Mouse (Mus musculus) midbrain, embryonic 14.5 days (tissue): Measurements from ENCODE around the gene Casz1. TPM values are rescaled to one million over a fixed set of nuclear protein-coding genes. Genes with fewer than 3 reads are reported as not detected.
A peak's percentile ranks its signal among the peaks of the same experiment; 100 is the strongest.

Experiments
- ATAC-seq: fragments of 200-750 bp; cut with Nextera tagmentation; 2 replicates; pipeline ENCODE4 v1.8.0; 2017; ENCODE audit warnings: moderate number of reproducible peaks, moderate library complexity; ENCODE audit not compliant: low FRiP score, low TSS enrichment
- DNase-seq: peaks from one replicate; pipeline ENCODE4 v3.0.0-alpha.2; 2015
- H3K27ac ChIP-seq: fragments of 300-500 bp; sonication (generic); replicated peaks from 2 replicates; pipeline ENCODE4 v1.5.1; 2014; ENCODE audit warnings: mild to moderate bottlenecking, low read depth, low read length, moderate library complexity
- H3K27me3 ChIP-seq: fragments of 300-500 bp; sonication (generic); 2 replicates; pipeline ENCODE4 v1.6.1; 2014; ENCODE audit warnings: low read length, control low read depth, mixed read lengths; ENCODE audit not compliant: control insufficient read depth, insufficient read depth
- H3K36me3 ChIP-seq: fragments of 300-500 bp; sonication (generic); 2 replicates; pipeline ENCODE4 v1.6.1; 2014; ENCODE audit warnings: low read length, control low read depth; ENCODE audit not compliant: control insufficient read depth, insufficient read depth
- H3K4me1 ChIP-seq: fragments of 300-500 bp; sonication (generic); 2 replicates; pipeline ENCODE4 v1.6.1; 2014; ENCODE audit warnings: mild to moderate bottlenecking, antibody characterized with exemption, low read length, control low read depth; ENCODE audit not compliant: control insufficient read depth, insufficient read depth
- H3K4me2 ChIP-seq: fragments of 300-500 bp; sonication (generic); 2 replicates; pipeline ENCODE4 v1.6.1; 2014; ENCODE audit warnings: mild to moderate bottlenecking, low read length, moderate library complexity
- H3K4me3 ChIP-seq: fragments of 300-500 bp; sonication (generic); replicated peaks from 2 replicates; pipeline ENCODE4 v1.5.1; 2014; ENCODE audit warnings: low read depth, low read length
- H3K9ac ChIP-seq: fragments of 300-500 bp; sonication (generic); replicated peaks from 2 replicates; pipeline ENCODE4 v1.6.1; 2014; ENCODE audit warnings: mild to moderate bottlenecking, low read length, moderate library complexity
- H3K9me3 ChIP-seq: fragments of 300-500 bp; sonication (generic); 2 replicates; pipeline ENCODE4 v1.6.1; 2016; ENCODE audit warnings: low read length, control low read depth, mixed read lengths; ENCODE audit not compliant: control insufficient read depth
- whole genome bisulfite sequencing: fragments of 180-500 bp; shearing (Covaris S2); extraction: QIAGEN DNeasy Blood & Tissue Kit; methylation state at CpG from one replicate; pipeline ENCODE4 v1.1.7; 2014; 5-methylcytosine and 5-hydroxymethylcytosine counted together
- polyA plus RNA-seq: library from polyadenylated mRNA; unstranded; fragments of >200 nt; fragmentation: Nextera tagmentation; extraction: Ambion mirVana; gene quantifications from 2 replicates; pipeline ENCODE4 v1.2.1, GENCODE M21; 2014

Gene Casz1
- polyA plus RNA-seq, 1 experiment from 2014 or later: 3.1 TPM

GRCm38 (mm10) chr4:148844921-148845320 lies 40.7 kb downstream of the Casz1 start:
- 11% methylated on average over 7 of the region's 7 CpGs for WGBS
- Histone ChIP-seq H3K4me1 (peaks cover 14% of the 10 kb centered on the region), H3K27ac (no peak overlapping the region), H3K4me2 (no peak overlapping the region), H3K27me3 (peaks cover 3% of the 10 kb centered on the region), H3K36me3 (no peaks in the 10 kb centered on the region), H3K9me3 (no peaks in the 10 kb centered on the region), H3K4me3 (no peak overlapping the region), H3K9ac (no peak overlapping the region)
- DNase-seq: peak; percentile 54
- ATAC-seq: no peak

GRCm38 (mm10) chr4:148846203-148846602 lies 42.0 kb downstream of the Casz1 start:
- Histone ChIP-seq H3K9ac (no peak overlapping the region), H3K4me1 (peaks cover 14% of the 10 kb centered on the region), H3K36me3 (no peaks in the 10 kb centered on the region), H3K4me2 (no peak overlapping the region), H3K27ac (no peak overlapping the region), H3K9me3 (no peaks in the 10 kb centered on the region), H3K4me3 (no peak overlapping the region), H3K27me3 (peaks cover 3% of the 10 kb centered on the region)
- ATAC-seq (peak; percentile 21; the same call in 1 of the 2 replicates), DNase-seq (no peak)
- 59% methylated on average over 8 of the region's 9 CpGs for WGBS

- Histone ChIP-seq H3K4me2 (no peak overlapping the region), H3K9me3 (no peaks in the 10 kb centered on the region)
- 65% methylated on average over 11 of the region's 11 CpGs for WGBS
These were observed 42.5 kb downstream of the Casz1 start for GRCm38 (mm10) chr4:148846724-148847123.

GRCm38 (mm10) chr4:148847636-148848035 lies 43.4 kb downstream of the Casz1 start:
- no peak for ATAC-seq
- 76% methylated on average over 9 of the region's 9 CpGs for WGBS

More at GRCm38 (mm10) chr4:148846724-148847123, 42.5 kb downstream of the Casz1 start:
- peaks cover 3% of the 10 kb centered on the region for H3K27me3 ChIP-seq
- ATAC-seq: no peak
- H3K4me1 ChIP-seq: peaks cover 15% of the 10 kb centered on the region
- H3K36me3 ChIP-seq: no peaks in the 10 kb centered on the region
- DNase-seq: no peak
- no peak overlapping the region for H3K4me3 ChIP-seq
- H3K9ac ChIP-seq: no peak overlapping the region
- no peak overlapping the region for H3K27ac ChIP-seq

GRCm38 (mm10) chr4:148849437-148849836 lies 45.2 kb downstream of the Casz1 start:
- no peak overlapping the region for H3K27ac ChIP-seq
- no peaks in the 10 kb centered on the region for H3K36me3 ChIP-seq
- H3K4me1 ChIP-seq: peaks cover 24% of the 10 kb centered on the region
- H3K27me3 ChIP-seq: peaks cover 6% of the 10 kb centered on the region; the same call in 1 of the 2 replicates
- H3K4me2 ChIP-seq: no peak overlapping the region
- H3K9ac ChIP-seq: no peak overlapping the region
- DNase-seq (no peak), ATAC-seq (no peak)
- 79% methylated on average over 6 of the region's 6 CpGs for WGBS
- no peaks in the 10 kb centered on the region for H3K9me3 ChIP-seq
- H3K4me3 ChIP-seq: no peak overlapping the region

More at GRCm38 (mm10) chr4:148847636-148848035, 43.4 kb downstream of the Casz1 start:
- H3K9ac ChIP-seq: no peak overlapping the region
- H3K4me1 ChIP-seq: peaks cover 24% of the 10 kb centered on the region
- no peak for DNase-seq
- peaks cover 3% of the 10 kb centered on the region; the same call in 1 of the 2 replicates for H3K27me3 ChIP-seq
- H3K27ac ChIP-seq: no peak overlapping the region
- H3K36me3 ChIP-seq: no peaks in the 10 kb centered on the region
- H3K4me3 ChIP-seq: no peak overlapping the region
- no peaks in the 10 kb centered on the region for H3K9me3 ChIP-seq
- H3K4me2 ChIP-seq: no peak overlapping the region

- ATAC-seq (no peak), DNase-seq (no peak)
- Histone ChIP-seq H3K9ac (no peak overlapping the region), H3K9me3 (no peaks in the 10 kb centered on the region), H3K4me3 (no peak overlapping the region), H3K27ac (no peak overlapping the region), H3K4me1 (peaks cover 17% of the 10 kb centered on the region), H3K4me2 (no peak overlapping the region), H3K36me3 (no peaks in the 10 kb centered on the region), H3K27me3 (peaks cover 16% of the 10 kb centered on the region)
- 79% methylated on average over 4 of the region's 4 CpGs for WGBS
These were observed 48.8 kb downstream of the Casz1 start for GRCm38 (mm10) chr4:148853057-148853456.

- Histone ChIP-seq H3K4me1 (peaks cover 20% of the 10 kb centered on the region), H3K27me3 (peaks cover 25% of the 10 kb centered on the region)
- 23% methylated on average over 2 of the region's 2 CpGs for WGBS
These were observed 49.9 kb downstream of the Casz1 start for GRCm38 (mm10) chr4:148854093-148854492.

GRCm38 (mm10) chr4:148855527-148855926 lies 51.3 kb downstream of the Casz1 start:
- DNase-seq: no peak
- ATAC-seq: no peak
- WGBS: 82% methylated on average over 5 of the region's 5 CpGs
- peaks cover 33% of the 10 kb centered on the region for H3K4me1 ChIP-seq
- no peak overlapping the region for H3K9ac ChIP-seq
- H3K27me3 ChIP-seq: peaks cover 30% of the 10 kb centered on the region
- H3K9me3 ChIP-seq: no peaks in the 10 kb centered on the region
- no peak overlapping the region for H3K4me2 ChIP-seq
- H3K36me3 ChIP-seq: no peaks in the 10 kb centered on the region
- no peak overlapping the region for H3K4me3 ChIP-seq
- H3K27ac ChIP-seq: no peak overlapping the region

More at GRCm38 (mm10) chr4:148854093-148854492, 49.9 kb downstream of the Casz1 start:
- DNase-seq: no peak
- no peaks in the 10 kb centered on the region for H3K36me3 ChIP-seq
- no peaks in the 10 kb centered on the region for H3K9me3 ChIP-seq
- H3K9ac ChIP-seq: no peak overlapping the region
- no peak overlapping the region for H3K27ac ChIP-seq
- ATAC-seq: no peak
- H3K4me2 ChIP-seq: no peak overlapping the region
- no peak overlapping the region for H3K4me3 ChIP-seq

GRCm38 (mm10) chr4:148856216-148856615 lies 52.0 kb downstream of the Casz1 start:
- no peak overlapping the region for H3K4me2 ChIP-seq
- H3K27me3 ChIP-seq: peaks cover 32% of the 10 kb centered on the region
- DNase-seq (no peak), ATAC-seq (no peak)
- H3K27ac ChIP-seq: no peak overlapping the region
- no peak overlapping the region for H3K9ac ChIP-seq
- no peak overlapping the region for H3K4me3 ChIP-seq
- 71% methylated on average over 4 of the region's 4 CpGs for WGBS
- no peaks in the 10 kb centered on the region for H3K36me3 ChIP-seq
- H3K9me3 ChIP-seq: no peaks in the 10 kb centered on the region
- peaks cover 33% of the 10 kb centered on the region for H3K4me1 ChIP-seq
